Mouse (Mus musculus) megakaryocyte progenitor cell, adult 5-6 weeks (primary cell): ENCODE measurements at regions not wholly inside any gene's neighbourhood (a gene's known extent, or its start where the extent isn't known, plus 50 kb on each side); places are given as distances from the start of the nearest gene placed in this dataset.
"Not testable (repeated sequence)": the region's sequence is repeated elsewhere in the genome, so short reads cannot be mapped to it uniquely, and the experiment has no call there.

Experiments used
- ATAC-seq: replicated peaks from 2 replicates; pipeline ENCODE4 v1.8.0; 2016; ENCODE audit warnings: mild to moderate bottlenecking, moderate TSS enrichment, inconsistent platforms; ENCODE audit not compliant: poor library complexity

DNA sequence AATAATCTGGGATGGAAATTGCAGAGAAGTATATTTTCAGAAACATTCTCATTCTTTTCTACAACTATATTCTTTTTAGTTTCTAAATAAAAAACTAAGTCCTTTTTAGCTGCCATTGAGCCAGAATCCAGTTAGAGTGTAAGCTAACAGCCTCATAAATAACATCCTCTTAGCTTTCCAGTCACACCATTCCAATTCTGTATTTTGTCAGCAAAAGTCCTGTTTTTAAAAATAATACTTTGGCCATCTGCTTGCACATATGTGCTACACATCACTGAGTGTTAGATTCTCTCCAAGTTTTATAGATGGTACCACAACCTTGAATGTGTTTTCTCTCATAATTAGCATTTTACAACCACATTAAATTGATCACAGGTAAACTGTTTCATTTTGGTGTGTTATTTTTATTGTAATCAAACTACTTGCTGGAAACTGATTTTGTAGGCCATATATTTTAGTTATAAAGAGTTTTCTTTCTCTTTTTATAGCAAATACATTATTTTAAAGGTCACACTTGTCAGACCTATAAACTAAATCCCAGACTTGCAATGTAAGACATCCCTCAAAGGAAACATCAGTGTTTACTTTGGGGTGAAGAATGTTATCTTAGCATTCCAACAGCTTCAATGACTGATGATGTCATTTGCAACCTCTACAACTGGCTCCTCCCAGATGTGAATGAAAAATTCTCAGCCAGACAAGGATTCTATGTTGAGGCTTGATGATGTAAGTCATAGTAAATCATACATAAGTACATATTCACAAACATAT is 1878.9 kb upstream of the Flrt2 start:
- ATAC-seq: no peak

DNA sequence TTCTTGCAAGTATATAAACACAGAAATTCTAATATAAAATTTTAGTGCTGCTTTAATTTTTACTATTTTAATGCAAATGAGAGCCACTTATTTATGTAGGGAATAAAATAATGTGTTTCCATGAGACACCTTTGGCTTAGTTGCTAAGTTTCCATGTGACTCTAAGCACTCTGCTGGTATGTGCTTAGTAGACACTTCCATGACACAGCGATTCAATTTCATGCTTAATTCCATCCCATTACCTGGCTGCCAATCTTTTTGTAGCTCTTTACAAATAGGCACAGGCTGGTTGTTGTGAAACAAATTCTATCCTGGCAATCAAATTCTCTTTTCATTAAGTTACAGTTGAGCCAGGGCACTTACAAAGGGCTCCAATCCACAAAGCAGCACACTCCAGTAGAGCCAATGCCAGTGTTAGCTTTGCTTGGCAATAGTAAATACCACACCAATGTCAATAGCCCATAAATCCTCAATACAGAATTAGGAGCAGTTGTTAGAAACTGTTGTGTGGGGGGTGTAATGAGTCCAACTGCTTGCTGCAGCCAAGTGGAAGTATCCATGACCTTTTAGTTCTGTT is 1841.0 kb upstream of the Flrt2 start:
- no peak for ATAC-seq

DNA sequence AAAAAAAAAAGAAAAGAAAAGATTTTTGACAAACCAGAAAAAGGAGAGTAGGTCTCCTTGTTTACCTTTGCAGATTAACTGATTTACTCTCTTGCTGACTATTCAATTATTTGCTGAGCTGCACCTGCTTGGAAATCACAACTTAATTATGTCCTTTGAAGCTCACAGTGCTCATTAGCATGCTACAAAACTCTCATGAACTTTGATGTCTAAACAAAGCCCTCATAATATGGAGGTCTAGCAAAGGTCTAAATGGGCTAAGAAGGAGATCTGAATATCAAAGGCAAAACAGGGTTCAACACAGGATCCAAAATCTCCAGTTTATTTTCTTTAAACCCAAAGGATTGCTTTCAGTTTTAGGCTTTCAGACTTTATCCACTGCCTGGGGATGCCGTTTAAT is 1840.4 kb upstream of the Flrt2 start:
- ATAC-seq: no peak

DNA sequence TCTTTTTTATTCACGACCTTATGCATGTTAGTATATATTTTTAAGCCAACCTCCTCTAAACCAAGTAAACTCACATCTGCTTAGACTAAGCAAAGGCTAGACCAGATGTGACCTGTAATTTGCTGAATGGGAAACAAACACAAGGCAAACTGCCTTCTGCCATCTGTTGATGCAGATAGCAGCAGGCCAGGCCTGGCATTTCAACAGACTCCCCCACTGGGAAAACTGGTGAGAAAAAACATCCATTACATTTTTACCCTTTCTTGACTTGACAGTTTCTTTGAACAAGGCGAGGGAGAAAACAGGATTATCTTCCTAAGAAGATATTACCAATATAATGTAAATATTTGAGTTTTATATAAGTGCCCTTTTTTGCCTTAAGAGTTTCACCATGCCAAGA is 1806.1 kb upstream of the Flrt2 start:
- no peak for ATAC-seq

DNA sequence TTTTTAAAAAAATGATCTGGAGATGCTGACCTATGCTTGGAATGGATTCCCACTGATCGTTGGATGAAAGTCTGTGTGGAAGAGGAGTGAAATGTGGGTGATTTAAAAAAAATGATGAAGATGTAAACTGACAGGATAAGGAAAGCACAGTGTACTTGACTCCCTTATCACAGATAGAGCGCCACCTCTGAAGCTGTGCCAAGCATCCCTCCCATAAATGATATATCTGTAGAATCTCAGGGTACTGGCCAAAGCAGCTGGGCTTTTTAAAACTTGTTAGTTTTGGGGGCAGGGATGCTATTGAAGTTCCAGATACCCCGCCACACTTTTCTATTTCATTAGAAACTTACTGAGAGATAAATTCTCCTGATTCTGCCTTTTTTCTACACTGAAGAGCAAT is 1801.9 kb upstream of the Flrt2 start:
- ATAC-seq: no peak

DNA sequence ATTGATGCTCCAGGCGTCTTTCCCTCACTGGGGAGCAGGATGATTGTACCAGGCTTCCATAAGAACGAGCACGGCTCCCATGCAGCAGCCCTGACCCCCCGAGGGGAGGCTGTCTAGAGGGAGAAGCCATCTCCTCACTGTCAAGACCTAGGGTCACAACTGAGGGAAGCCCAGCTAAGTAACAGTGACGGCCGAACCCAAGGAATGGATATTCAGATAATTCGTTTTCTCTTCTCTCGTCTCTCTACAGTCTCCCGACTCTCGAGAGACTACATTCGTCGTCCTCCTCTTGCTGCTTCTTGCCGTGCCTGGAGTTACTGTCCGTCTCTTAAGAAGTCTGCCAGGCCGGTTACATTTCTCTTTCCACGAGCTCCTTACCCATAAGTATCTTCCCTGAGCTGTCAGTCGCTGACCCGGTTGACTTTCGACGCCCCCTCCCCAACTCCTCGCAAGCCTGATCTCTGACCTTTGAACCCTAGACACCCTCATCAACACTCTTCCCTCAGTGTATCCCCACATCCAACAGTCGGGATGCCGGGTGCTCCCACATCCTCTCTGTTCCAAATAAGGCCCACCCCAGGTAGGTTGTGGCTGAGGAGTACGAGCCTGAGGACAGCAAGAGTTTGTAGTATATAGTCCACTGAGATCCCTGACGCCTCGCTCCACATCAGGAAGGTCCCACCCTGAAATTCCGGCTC is 1763.3 kb upstream of the Flrt2 start:
- ATAC-seq: peak; percentile 70

DNA sequence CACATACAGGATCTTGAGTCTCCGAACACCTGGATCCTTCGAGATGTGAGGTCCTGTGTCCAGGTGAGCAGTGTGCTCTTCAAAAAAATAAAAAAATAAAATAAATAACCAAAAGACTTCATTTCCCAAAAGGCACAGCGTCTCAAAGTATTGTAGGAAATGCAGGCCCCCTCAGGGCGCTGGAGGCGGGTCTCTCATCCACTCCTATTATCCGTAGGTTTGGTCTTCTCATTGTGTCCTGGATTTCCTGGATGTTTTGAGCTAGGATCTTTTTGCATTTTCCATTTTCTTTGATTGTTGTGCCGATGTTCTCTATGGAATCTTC is 1762.8 kb upstream of the Flrt2 start:
- peak; percentile 66 for ATAC-seq

DNA sequence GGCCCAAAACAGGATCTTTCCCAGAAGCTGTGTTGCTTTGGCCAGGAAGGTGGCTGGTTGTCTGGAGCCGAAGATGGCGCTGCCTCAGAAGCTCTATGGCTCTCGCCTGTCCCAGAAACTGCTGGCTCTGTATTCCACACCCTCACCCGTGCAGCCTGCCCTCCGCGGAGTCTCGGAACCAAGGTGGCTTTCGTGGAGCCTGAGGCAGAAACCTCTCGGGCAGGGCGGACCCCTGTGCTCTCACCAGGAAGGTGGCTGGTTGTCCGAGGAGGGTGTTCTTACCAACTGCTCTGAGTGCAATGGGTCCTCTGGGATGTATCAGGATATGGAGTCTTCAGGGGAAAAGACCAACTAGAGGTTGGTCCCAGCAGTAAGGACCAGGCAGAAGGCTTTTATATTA is 1761.8 kb upstream of the Flrt2 start:
- not testable (repeated sequence) for ATAC-seq

DNA sequence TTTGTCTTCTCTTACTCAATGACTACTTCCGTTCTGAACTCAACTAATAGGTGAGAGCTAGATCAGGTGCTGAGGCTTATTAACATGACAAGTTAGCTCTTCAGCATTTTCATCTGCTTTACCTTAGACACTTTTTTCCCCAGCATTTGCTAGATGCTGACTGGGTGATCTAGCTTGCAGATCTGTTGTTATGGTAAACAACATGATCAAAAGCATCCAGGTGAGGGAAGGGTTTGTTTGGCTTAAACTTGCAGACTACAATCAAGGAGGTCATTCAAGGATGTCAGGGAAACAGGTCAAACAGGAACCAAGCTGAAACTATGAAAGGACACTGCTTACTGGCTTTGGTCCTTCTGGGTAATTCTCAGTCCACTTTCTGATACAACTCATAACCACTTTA is 1731.2 kb upstream of the Flrt2 start:
- no peak for ATAC-seq

DNA sequence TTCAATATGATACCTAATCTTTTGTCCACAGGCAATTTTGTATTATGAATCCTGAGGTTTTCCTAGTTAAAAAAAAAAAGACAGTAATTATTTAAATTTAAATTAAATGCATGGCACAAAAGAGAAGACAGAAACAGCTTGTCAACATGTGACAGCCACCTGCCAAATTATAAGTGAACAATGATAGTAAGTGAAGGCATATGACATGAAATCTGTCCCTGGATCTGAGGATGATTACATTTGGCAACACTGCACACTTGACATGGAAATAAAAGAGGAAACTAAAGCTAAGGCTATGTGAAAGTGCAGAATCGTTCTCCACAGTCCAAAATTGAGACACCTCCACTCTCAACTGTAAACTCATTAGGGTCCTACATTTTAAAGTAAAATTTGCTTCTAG is 1710.7 kb upstream of the Flrt2 start:
- no peak for ATAC-seq

DNA sequence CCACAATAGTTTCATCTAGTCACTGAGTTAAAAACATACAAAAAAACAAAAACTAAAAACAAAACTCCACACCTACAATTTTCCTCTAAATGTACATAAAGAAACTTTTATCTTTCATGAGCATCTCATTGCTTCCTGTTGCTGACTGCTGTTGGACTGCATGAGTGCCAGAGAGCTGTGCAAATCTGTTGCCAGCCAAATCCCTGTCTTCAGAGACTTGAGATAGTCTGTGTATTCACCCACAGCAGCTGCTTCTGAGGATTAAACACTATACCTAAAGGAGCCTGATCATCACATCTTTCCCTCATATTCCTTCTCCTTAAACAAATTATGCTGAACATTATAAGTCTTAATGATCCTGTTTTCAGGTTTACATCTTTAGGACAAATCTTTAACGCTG is 1700.5 kb upstream of the Flrt2 start:
- no peak for ATAC-seq

DNA sequence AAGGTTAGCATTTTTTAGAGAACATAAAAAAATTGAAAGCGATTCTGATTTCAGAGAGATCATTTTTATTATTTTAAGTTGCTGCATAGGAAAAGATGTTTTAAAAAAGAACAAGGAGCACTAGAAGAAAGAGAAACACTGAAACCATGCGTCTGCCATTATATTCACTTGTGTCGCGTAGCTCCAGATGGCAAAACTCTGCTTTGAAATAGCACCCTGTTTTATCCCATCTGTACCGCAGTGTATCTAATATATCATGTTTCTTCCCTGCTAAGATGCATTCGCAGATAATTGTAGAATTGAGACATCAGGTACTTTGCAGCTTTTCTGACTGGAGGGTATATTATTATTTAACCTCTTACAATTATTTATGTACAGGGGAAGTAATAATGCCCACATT is 1698.2 kb upstream of the Flrt2 start:
- no peak for ATAC-seq

DNA sequence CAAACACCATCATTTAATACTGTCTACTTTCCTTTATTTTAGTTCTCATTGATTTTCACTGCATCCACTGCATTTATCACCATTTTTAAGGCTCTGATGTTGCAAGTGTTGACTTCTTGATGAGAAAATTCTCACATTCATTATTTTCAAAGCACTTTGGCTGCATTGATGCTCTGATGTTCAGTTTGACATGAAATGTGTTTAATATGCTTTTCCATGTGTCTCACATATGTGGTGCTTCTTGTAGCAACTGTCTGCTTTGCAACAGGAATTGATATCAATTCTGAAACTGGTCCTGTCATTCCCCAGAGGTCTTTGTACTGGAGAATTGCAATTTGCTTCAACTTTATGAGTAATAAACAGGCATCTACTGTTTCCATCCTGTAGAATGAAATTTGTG is 1676.1 kb upstream of the Flrt2 start:
- no peak for ATAC-seq

DNA sequence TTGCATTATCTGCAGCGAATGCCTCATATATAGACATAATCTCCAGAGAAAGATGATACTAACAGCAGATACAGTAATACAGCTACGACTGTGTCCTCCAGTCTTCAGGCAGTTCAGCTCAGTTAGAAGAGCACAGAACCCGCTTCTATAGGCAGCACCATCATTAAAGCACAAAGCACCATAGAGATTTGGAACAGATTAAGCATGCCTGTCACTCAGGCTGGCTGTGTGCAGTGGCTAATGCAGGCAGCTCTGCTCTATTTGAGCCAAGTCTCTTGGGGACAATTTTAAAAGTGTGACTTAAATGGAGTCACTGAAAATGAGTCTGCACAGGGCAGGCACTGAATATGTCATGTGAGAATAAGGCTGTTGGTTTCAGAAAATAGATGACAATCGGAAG is 1660.7 kb upstream of the Flrt2 start:
- no peak for ATAC-seq

DNA sequence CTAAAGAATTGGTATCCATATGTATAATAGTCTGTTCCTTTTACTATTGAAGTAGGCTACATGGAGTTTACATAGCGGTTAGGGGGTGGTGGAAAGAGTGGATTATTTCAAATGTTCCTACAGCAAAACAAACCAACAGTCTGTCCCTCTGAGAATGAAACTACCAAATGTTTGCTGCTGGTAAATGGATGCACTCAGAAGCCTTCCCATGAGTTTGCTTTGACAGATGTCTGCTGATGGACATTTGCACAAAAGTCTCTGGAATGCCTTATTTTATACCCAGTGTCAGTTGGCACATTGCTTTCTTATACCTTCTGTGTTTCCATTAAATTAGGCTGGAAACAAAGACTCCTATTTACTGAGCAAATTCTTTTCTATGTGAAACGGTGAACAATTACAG is 1644.1 kb upstream of the Flrt2 start:
- no peak for ATAC-seq

DNA sequence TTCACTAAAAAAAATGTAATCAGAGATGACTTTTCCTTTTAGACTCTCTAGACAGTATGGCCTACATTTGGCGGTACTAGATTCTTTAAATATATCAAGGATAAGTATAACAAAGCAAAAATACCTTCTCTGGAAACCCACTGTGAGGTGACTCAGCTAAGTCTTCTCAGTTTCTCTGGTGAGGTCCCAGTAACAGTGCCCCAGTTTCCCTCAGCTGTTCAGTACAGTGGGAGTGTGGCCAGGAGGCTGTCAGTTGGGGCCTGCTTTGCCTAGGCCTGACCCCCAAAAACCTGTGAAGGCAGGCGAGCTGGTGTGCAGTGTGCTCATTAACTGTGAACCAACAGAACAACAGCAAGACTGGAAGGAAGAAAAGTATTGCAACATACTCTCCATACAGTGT is 1634.3 kb upstream of the Flrt2 start:
- ATAC-seq: no peak

DNA sequence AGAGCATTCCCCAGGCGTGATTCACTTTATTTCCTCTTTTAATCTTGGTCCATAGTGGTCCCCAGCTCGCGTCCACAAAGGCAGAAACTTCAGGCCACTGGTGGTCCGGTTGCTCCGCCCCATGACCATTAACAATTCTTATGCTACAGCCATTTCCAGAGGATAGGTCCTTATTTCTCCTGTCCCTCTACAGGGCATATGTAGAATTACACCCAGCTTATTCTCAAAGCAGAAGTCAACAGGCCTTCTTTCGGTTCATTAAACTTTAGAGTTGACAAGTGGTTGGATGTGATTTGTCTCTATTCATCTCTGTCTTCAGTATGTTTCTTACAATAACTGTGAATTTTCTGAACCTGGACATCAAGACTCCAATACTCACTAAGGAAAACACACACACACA is 1632.4 kb upstream of the Flrt2 start:
- ATAC-seq: 0 out of 2 replicates have a peak, but pooled peaks have one; percentile 31

DNA sequence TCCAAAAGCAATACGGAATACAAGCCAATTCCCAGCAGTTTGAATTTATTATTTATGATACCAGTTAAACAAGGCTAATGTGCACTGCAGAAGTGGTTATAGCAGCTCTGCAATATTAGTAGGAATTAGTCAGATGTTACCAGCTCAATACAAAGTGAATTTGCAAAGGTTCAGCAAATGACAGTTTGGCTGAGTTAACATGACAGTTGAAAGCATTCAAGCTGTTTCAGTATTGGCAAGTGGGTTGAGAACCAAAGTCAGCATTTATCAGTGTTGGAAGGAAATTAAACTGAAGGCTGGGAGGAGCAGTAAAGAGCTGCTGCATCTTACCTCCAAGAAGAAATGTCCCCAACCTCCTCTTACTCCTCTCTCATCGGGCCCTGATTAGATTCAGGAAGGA is 1631.7 kb upstream of the Flrt2 start:
- no peak for ATAC-seq

DNA sequence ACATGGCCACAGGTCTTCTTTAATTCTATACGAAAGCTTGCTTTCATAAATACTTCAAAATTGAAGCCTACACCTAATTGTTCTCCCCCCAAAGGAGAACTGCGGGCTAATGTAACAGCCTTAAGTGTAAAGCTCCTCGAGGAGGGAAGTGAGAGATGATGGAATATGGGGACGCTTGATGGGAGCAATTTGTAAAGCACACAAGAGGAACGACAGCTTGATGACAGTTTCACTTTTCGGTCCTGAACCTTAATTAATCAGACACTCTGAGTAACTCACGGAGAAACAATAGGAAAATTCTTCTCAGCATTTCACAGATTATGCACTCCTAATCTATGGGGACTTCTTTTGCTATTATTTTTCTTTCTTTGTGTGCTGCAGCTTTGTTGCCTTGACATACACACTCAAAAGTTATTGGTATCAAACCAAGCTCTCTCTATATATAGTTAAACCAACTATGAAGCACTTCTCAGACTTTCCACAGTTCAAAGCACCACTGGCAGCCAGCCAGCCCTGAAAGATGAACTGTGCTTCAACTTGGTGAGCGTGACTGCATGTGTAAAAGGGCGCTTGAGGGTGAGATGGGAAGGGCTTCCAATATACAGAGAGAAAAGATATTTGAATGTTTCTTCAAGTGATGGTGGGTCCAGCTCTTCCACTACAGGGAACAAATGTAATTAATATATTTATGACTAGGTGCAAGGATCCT is 1625.4 kb upstream of the Flrt2 start:
- no peak for ATAC-seq

DNA sequence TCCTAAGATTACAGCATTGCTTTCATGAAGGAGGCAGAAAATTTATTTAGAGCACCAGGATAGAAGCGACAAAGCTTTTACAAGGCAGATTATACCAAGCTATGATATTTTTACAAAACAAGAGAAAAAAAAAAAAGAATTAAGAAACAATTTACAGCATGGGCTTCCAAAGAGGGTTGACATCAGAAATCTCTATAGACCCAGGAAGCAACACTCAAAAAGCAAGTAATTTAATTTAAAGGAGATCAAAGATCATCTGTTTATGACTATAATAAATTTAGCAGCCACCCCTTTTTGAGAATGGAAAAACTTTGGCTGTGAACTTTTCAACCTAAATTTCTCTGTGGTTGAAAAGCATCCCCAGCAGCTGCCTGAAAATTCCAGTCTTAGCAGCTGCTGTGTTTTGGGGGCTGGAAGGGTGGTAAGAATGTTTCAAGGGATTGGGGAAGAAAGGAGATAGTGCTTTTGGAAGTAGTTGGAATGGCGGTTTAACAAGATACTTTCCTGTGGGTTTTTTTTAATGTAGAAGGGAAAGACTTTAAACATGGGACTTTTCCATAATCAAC is 1621.0 kb upstream of the Flrt2 start:
- no peak for ATAC-seq

DNA sequence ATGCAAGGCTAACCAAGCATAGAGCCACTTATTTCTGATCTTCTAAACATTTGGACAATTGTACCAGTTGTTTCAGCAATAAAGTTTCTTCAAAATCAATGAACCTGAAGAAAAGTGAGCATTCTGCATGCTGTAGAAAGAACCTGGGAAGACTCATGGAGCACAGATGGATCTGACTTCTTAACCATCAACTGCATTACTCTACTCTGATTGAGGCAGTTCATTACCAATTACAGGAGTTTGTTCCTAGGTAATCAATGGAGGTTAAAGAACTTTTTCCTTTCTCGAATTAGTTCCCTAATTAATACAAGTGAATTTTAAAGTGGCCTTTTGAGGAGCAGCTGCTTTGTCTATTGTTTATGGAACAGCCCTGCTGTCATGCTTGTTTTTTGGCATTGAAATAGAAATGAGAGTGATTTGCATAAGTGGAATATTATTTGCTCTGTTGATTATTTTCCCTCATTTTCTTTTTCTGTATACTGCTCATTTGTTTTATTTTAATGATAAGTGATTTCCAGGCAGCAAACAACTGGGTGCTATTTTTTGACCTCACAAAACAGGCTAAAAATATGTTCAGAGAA is 1586.4 kb upstream of the Flrt2 start:
- ATAC-seq: no peak
